Mouse (Mus musculus): ENCODE measurements around the gene Fcer1g.

DNA sequence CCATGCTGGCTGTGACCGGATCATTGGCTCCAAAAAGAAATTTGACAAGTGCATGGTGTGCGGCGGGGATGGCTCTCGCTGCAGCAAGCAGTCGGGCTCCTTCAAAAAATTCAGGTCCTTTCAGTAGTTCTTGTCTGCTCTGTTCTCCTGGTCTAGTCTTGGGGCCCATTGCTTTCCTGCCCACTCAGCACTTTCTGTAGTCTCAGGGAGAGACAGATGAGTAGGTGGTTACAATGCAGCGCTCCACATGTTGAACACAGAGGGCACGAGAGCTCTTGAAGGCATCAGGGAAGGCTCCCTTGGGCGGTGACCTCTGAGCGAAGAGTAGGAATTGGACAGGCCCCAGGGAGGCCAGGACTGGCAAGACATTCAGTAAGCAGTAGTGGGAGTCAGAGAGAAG is 23.6 kb upstream of the Fcer1g start:
- TF ChIP-seq CTCF (IDR thresholded peaks at IDR 0.05; ENCODE audit: borderline replicate concordance, insufficient read depth, low read length) (no peak), POLR2A (IDR thresholded peaks at IDR 0.05; ENCODE audit: low read depth, low read length) (no peak)
